Mouse (Mus musculus): Measurements from ENCODE around the gene Rap1a.

The Rap1a gene

GRCm38 (mm10) chr3:105803600-105803999 is 2.5 kb upstream of the Rap1a start:
- no peak for DNase-seq

GRCm38 (mm10) chr3:105800675-105801190 is 403 bp downstream of the Rap1a start:
- no peak for DNase-seq

- DNase-seq: no peak
Observed at GRCm38 (mm10) chr3:105800156-105800674, 921 bp downstream of the Rap1a start.

GRCm38 (mm10) chr3:105799375-105799774 is 1.8 kb downstream of the Rap1a start:
- DNase-seq: no peak

- DNase-seq: no peak
Observed at GRCm38 (mm10) chr3:105798770-105799169, 2.4 kb downstream of the Rap1a start.

- DNase-seq: no peak
Observed at GRCm38 (mm10) chr3:105797427-105797826, 3.7 kb downstream of the Rap1a start.

- no peak for DNase-seq
Observed at GRCm38 (mm10) chr3:105796761-105797160, 4.4 kb downstream of the Rap1a start.

GRCm38 (mm10) chr3:105794309-105794708 is 6.8 kb downstream of the Rap1a start:
- DNase-seq: no peak

GRCm38 (mm10) chr3:105792309-105792708 is 8.8 kb downstream of the Rap1a start:
- no peak for DNase-seq

- DNase-seq: no peak
Observed at GRCm38 (mm10) chr3:105791129-105791528, 10.0 kb downstream of the Rap1a start.

GRCm38 (mm10) chr3:105790338-105790737 is 10.8 kb downstream of the Rap1a start:
- no peak for DNase-seq

GRCm38 (mm10) chr3:105789776-105790175 is 11.4 kb downstream of the Rap1a start:
- DNase-seq: no peak

GRCm38 (mm10) chr3:105787328-105787727 is 13.8 kb downstream of the Rap1a start:
- no peak for DNase-seq

GRCm38 (mm10) chr3:105785865-105786264 is 15.3 kb downstream of the Rap1a start:
- no peak for DNase-seq

- DNase-seq: no peak
Observed at GRCm38 (mm10) chr3:105783809-105784208, 17.3 kb downstream of the Rap1a start.

- DNase-seq: no peak
Observed at GRCm38 (mm10) chr3:105782406-105782805, 18.7 kb downstream of the Rap1a start.

- DNase-seq: no peak
Observed at GRCm38 (mm10) chr3:105777997-105778396, 23.1 kb downstream of the Rap1a start.

GRCm38 (mm10) chr3:105774496-105774895 is 26.6 kb downstream of the Rap1a start:
- no peak for DNase-seq

- DNase-seq: no peak
Observed at GRCm38 (mm10) chr3:105771534-105771933, 29.6 kb downstream of the Rap1a start.

- no peak for DNase-seq
Observed at GRCm38 (mm10) chr3:105770836-105771235, 30.3 kb downstream of the Rap1a start.

- DNase-seq: no peak
Observed at GRCm38 (mm10) chr3:105769380-105769779, 31.8 kb downstream of the Rap1a start.

- no peak for DNase-seq
Observed at GRCm38 (mm10) chr3:105768529-105768928, 32.6 kb downstream of the Rap1a start.

- no peak for DNase-seq
Observed at GRCm38 (mm10) chr3:105763132-105763851, 37.8 kb downstream of the Rap1a start.

- DNase-seq: no peak
Observed at GRCm38 (mm10) chr3:105760063-105760462, 41.1 kb downstream of the Rap1a start.

- DNase-seq: no peak
Observed at GRCm38 (mm10) chr3:105758658-105759057, 42.5 kb downstream of the Rap1a start.

Measured in kidney, postnatal 14 days (tissue).